Mouse (Mus musculus): ENCODE data around the gene Adamts20. TPM values are rescaled to one million over a fixed set of nuclear protein-coding genes. Genes with fewer than 3 reads are reported as not detected.
"Not testable (repeated sequence)": the region's sequence is repeated elsewhere in the genome, so short reads cannot be mapped to it uniquely, and the experiment has no call there.

The Adamts20 gene
- polyA plus RNA-seq, 1 experiment from 2014 or later = 4.1 TPM

- WGBS = under 1% methylated on average over 63 of the region's 65 CpGs
- Histone ChIP-seq H3K4me2 (replicated peaks) (peak overlapping the region; percentile 94), H3K27ac (no peak overlapping the region), H3K9ac (peak overlapping the region; percentile 74), H3K4me3 (peak overlapping the region; percentile 71), H3K9me3 (no peaks in the 10 kb centered on the region), H3K36me3 (no peaks in the 10 kb centered on the region), H3K4me1 (peaks cover 15% of the 10 kb centered on the region), H3K27me3 (peaks cover 36% of the 10 kb centered on the region)
- peak; percentile 94 for ATAC-seq (ENCODE audit: low FRiP score, low read depth)
Observed at GRCm38 (mm10) chr15:94404071-94404545, 61.1 kb downstream of the Adamts20 start.

GRCm38 (mm10) chr15:94403461-94404070, 61.7 kb downstream of the Adamts20 start:
- Histone ChIP-seq H3K27ac (no peak overlapping the region), H3K4me1 (peaks cover 15% of the 10 kb centered on the region), H3K4me2 (replicated peaks) (peak overlapping the region; percentile 94), H3K9ac (peak overlapping the region; percentile 74), H3K36me3 (no peaks in the 10 kb centered on the region), H3K27me3 (peaks cover 36% of the 10 kb centered on the region), H3K4me3 (peak overlapping the region; percentile 71), H3K9me3 (no peaks in the 10 kb centered on the region)
- under 1% methylated on average over 34 of the region's 34 CpGs for WGBS
- peak; percentile 25; the same call in 1 of the 2 replicates for ATAC-seq (ENCODE audit: low FRiP score, low read depth)

- Histone ChIP-seq H3K9ac (peak overlapping the region; percentile 74), H3K27ac (no peak overlapping the region), H3K4me1 (peaks cover 15% of the 10 kb centered on the region), H3K4me3 (peak overlapping the region; percentile 71), H3K4me2 (replicated peaks) (peak overlapping the region; percentile 94), H3K36me3 (no peaks in the 10 kb centered on the region), H3K27me3 (peaks cover 36% of the 10 kb centered on the region), H3K9me3 (no peaks in the 10 kb centered on the region)
- no peak for ATAC-seq (ENCODE audit: low FRiP score, low read depth)
- WGBS = 6% methylated on average over 15 of the region's 15 CpGs
Observed at GRCm38 (mm10) chr15:94403018-94403417, 62.2 kb downstream of the Adamts20 start.

GRCm38 (mm10) chr15:94392737-94393136, 72.5 kb downstream of the Adamts20 start:
- WGBS = 68% methylated on average over 7 of the region's 7 CpGs
- Histone ChIP-seq H3K36me3 (no peaks in the 10 kb centered on the region), H3K27me3 (no peaks in the 10 kb centered on the region), H3K4me1 (no peaks in the 10 kb centered on the region), H3K27ac (no peak overlapping the region), H3K4me3 (no peak overlapping the region), H3K9ac (no peak overlapping the region), H3K9me3 (no peaks in the 10 kb centered on the region), H3K4me2 (replicated peaks) (no peak overlapping the region)
- no peak for ATAC-seq (ENCODE audit: low FRiP score, low read depth)

GRCm38 (mm10) chr15:94390127-94390526, 75.1 kb downstream of the Adamts20 start:
- not testable (repeated sequence) for H3K4me3 ChIP-seq; H3K9me3 ChIP-seq; H3K27me3 ChIP-seq; ATAC-seq (ENCODE audit: low FRiP score, low read depth); H3K9ac ChIP-seq; H3K4me1 ChIP-seq; H3K36me3 ChIP-seq; H3K27ac ChIP-seq; H3K4me2 ChIP-seq (replicated peaks)
- 71% methylated on average over 2 of the region's 2 CpGs for WGBS

- Histone ChIP-seq H3K4me2 (replicated peaks) (no peak overlapping the region), H3K27ac (no peak overlapping the region), H3K9me3 (no peaks in the 10 kb centered on the region), H3K4me3 (no peak overlapping the region), H3K27me3 (no peaks in the 10 kb centered on the region), H3K4me1 (no peaks in the 10 kb centered on the region), H3K36me3 (no peaks in the 10 kb centered on the region), H3K9ac (no peak overlapping the region)
- no peak for ATAC-seq (ENCODE audit: low FRiP score, low read depth)
- WGBS = 94% methylated on average over 7 of the region's 9 CpGs
Observed at GRCm38 (mm10) chr15:94379425-94379824, 85.8 kb downstream of the Adamts20 start.

GRCm38 (mm10) chr15:94372548-94372947, 92.7 kb downstream of the Adamts20 start:
- Histone ChIP-seq H3K9me3 (no peaks in the 10 kb centered on the region), H3K36me3 (no peaks in the 10 kb centered on the region), H3K4me1 (no peaks in the 10 kb centered on the region), H3K4me2 (replicated peaks) (no peak overlapping the region), H3K9ac (no peak overlapping the region), H3K27me3 (no peaks in the 10 kb centered on the region), H3K4me3 (no peak overlapping the region), H3K27ac (no peak overlapping the region)
- WGBS = 75% methylated on average over 7 of the region's 7 CpGs
- no peak; the same call in 1 of the 2 replicates for ATAC-seq (ENCODE audit: low FRiP score, low read depth)

- no peak overlapping the region for H3K4me3 ChIP-seq
- peaks cover 7% of the 10 kb centered on the region for H3K36me3 ChIP-seq
- H3K4me2 ChIP-seq (replicated peaks) = no peak overlapping the region
- H3K9ac ChIP-seq = no peak overlapping the region
- WGBS = 87% methylated on average over 18 of the region's 18 CpGs
- no peak for ATAC-seq (ENCODE audit: low FRiP score, low read depth)
- no peaks in the 10 kb centered on the region for H3K4me1 ChIP-seq
- no peaks in the 10 kb centered on the region for H3K27me3 ChIP-seq
- H3K27ac ChIP-seq = no peak overlapping the region
- H3K9me3 ChIP-seq = 0 out of 2 replicates have a peak, but pooled peaks cover 4% of the 10 kb centered on the region
Observed at GRCm38 (mm10) chr15:94349052-94349451, 116.2 kb downstream of the Adamts20 start.

GRCm38 (mm10) chr15:94344317-94344716, 120.9 kb downstream of the Adamts20 start:
- 0 out of 2 replicates have a peak, but pooled peaks cover 5% of the 10 kb centered on the region for H3K9me3 ChIP-seq
- no peak overlapping the region for H3K4me3 ChIP-seq
- no peaks in the 10 kb centered on the region for H3K4me1 ChIP-seq
- no peak overlapping the region for H3K4me2 ChIP-seq (replicated peaks)
- H3K27ac ChIP-seq = no peak overlapping the region
- H3K9ac ChIP-seq = no peak overlapping the region
- 88% methylated on average over 5 of the region's 5 CpGs for whole genome bisulfite sequencing
- ATAC-seq (ENCODE audit: low FRiP score, low read depth) = no peak
- no peaks in the 10 kb centered on the region for H3K27me3 ChIP-seq
- H3K36me3 ChIP-seq = peaks cover 8% of the 10 kb centered on the region

- Histone ChIP-seq H3K4me3 (no peak overlapping the region), H3K36me3 (peaks cover 8% of the 10 kb centered on the region), H3K4me1 (peaks cover 5% of the 10 kb centered on the region; the same call in 1 of the 2 replicates), H3K9ac (no peak overlapping the region), H3K27ac (no peak overlapping the region), H3K27me3 (no peaks in the 10 kb centered on the region), H3K9me3 (0 out of 2 replicates have a peak, but pooled peaks cover 5% of the 10 kb centered on the region), H3K4me2 (replicated peaks) (0 out of 2 replicates have a peak overlapping the region, but pooled peaks have one; percentile 17)
- ATAC-seq (ENCODE audit: low FRiP score, low read depth) = no peak
- WGBS = 39% methylated on average over 10 of the region's 10 CpGs
Observed at GRCm38 (mm10) chr15:94342365-94342764, 122.9 kb downstream of the Adamts20 start.

GRCm38 (mm10) chr15:94339011-94339410, 126.2 kb downstream of the Adamts20 start:
- Histone ChIP-seq H3K4me2 (replicated peaks) (no peak overlapping the region), H3K27ac (no peak overlapping the region), H3K4me1 (peaks cover 10% of the 10 kb centered on the region; the same call in 1 of the 2 replicates), H3K36me3 (peaks cover under 1% of the 10 kb centered on the region; the same call in 1 of the 2 replicates), H3K9ac (no peak overlapping the region), H3K27me3 (no peaks in the 10 kb centered on the region), H3K4me3 (no peak overlapping the region), H3K9me3 (no peaks in the 10 kb centered on the region)
- 44% methylated on average over 8 of the region's 8 CpGs for WGBS
- ATAC-seq (ENCODE audit: low FRiP score, low read depth) = no peak

GRCm38 (mm10) chr15:94334586-94334985, 130.6 kb downstream of the Adamts20 start:
- no peak overlapping the region for H3K27ac ChIP-seq
- no peak for ATAC-seq (ENCODE audit: low FRiP score, low read depth)
- H3K36me3 ChIP-seq = no peaks in the 10 kb centered on the region
- 56% methylated on average over 10 of the region's 10 CpGs for WGBS
- no peak overlapping the region for H3K9ac ChIP-seq
- H3K4me2 ChIP-seq (replicated peaks) = no peak overlapping the region
- peaks cover 10% of the 10 kb centered on the region; the same call in 1 of the 2 replicates for H3K4me1 ChIP-seq
- no peaks in the 10 kb centered on the region for H3K9me3 ChIP-seq
- H3K27me3 ChIP-seq = no peaks in the 10 kb centered on the region
- no peak overlapping the region for H3K4me3 ChIP-seq
